Mouse (Mus musculus) G1E (cell line): ENCODE measurements at regions not wholly inside any gene's neighbourhood (a gene's known extent, or its start where the extent isn't known, plus 50 kb on each side); places are given as distances from the start of the nearest gene placed in this dataset.

Source experiments
- ATAC-seq: 2 replicates; pipeline ENCODE4 v1.8.0; 2016; ENCODE audit warnings: mild to moderate bottlenecking; ENCODE audit not compliant: insufficient number of reproducible peaks, poor library complexity, low FRiP score, severe bottlenecking; ENCODE audit errors: extremely low read depth
- DNase-seq: peaks from one replicate; pipeline ENCODE4 v3.0.0; 2012; ENCODE audit warnings: low spot score
- H3K27me3 ChIP-seq: 2 replicates; pipeline ENCODE4 v1.6.1; 2012; ENCODE audit warnings: mild to moderate bottlenecking, low read length, inconsistent platforms; ENCODE audit not compliant: insufficient read depth
- H3K36me3 ChIP-seq: replicated peaks from 2 replicates; pipeline ENCODE3; 2012; ENCODE audit warnings: mild to moderate bottlenecking, inconsistent platforms
- H3K4me1 ChIP-seq: 2 replicates; pipeline ENCODE4 v1.6.1; 2012; ENCODE audit warnings: low read depth, low read length, inconsistent platforms, mixed read lengths; ENCODE audit not compliant: insufficient read depth
- H3K4me3 ChIP-seq: 2 replicates; pipeline ENCODE4 v1.5.1; 2012; ENCODE audit warnings: low read depth, mild to moderate bottlenecking, inconsistent platforms, low read length, moderate library complexity, mixed read lengths
- H3K9me3 ChIP-seq: replicated peaks from 2 replicates; pipeline ENCODE4 v1.6.1; 2012; ENCODE audit warnings: inconsistent platforms
- CTCF ChIP-seq: IDR thresholded peaks from 2 replicates; pipeline ENCODE4 v1.5.1; 2012; ENCODE audit warnings: low read depth, low read length, inconsistent platforms, mixed read lengths
- GATA1 ChIP-seq: IDR thresholded peaks from 2 replicates; pipeline ENCODE4 v1.6.1; 2012; ENCODE audit warnings: borderline replicate concordance, low read length, inconsistent platforms, mixed read lengths
- GATA2 ChIP-seq: IDR thresholded peaks from 2 replicates; pipeline ENCODE4 v1.6.1; 2012; ENCODE audit warnings: low read depth, low read length, inconsistent platforms, borderline replicate concordance
- POLR2AphosphoS5 ChIP-seq: IDR thresholded peaks from 2 replicates; pipeline ENCODE4 v1.6.1; 2012; ENCODE audit warnings: low read depth, low read length, inconsistent platforms; ENCODE audit not compliant: insufficient replicate concordance
- TAL1 ChIP-seq: conservative IDR thresholded peaks from 2 replicates; pipeline ENCODE4 v1.6.1; 2012; ENCODE audit warnings: low read depth, low read length, inconsistent platforms, mixed read lengths

DNA sequence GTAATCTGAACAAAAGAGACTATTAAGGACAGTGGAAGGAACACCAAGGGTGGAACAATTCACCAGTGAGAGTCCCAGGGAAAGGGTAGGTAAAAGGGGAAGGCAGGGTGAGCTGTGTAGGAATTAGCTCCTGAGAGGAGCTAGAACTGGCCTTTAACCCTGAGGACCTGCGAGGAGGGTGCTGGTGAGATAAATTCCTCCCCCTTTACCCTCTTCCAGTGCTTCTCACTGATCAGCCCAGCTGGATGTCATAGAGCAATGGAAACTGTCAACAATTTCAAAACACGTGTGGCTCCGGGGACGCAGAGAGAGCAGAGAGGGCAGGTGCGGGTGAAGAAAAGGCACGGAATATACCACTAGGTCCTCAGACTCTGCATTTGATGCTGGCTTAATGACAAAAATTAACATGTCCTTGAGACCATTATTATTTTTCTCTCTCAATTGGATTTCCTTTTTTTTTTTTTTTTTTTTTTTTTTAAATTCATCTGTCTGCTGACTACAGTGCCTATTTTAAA lies 107.7 kb upstream of the Spats2l start:
- Histone ChIP-seq H3K9me3 (no peaks in the 10 kb centered on the region), H3K36me3 (no peaks in the 10 kb centered on the region), H3K27me3 (no peaks in the 10 kb centered on the region), H3K4me1 (no peaks in the 10 kb centered on the region), H3K4me3 (no peak overlapping the region)
- DNase-seq (no peak), ATAC-seq (no peak)
- no peak for TF ChIP-seq GATA1
- no peak for TF ChIP-seq CTCF
- TF ChIP-seq TAL1: no peak
- no peak for TF ChIP-seq GATA2
- no peak for TF ChIP-seq POLR2AphosphoS5

DNA sequence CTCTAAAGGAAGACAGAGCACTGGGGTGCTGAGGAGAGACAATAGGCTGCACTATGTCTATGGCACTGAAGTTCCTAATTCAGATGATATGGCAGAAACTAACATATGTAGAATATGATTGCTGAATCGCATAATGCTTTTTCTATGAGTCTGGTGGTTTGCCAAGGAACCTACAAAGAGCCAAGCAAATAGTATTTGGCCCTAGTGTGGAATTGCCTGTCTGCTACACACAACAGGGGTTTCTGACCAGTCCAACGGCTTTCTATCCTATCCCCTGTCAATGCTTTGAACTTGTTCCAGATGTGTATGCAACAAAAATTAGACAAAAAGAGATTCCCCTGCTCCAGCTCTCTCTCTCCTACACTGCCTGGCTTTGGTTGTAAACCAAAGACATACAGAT lies 100.5 kb upstream of the Spats2l start:
- no peak for ATAC-seq

DNA sequence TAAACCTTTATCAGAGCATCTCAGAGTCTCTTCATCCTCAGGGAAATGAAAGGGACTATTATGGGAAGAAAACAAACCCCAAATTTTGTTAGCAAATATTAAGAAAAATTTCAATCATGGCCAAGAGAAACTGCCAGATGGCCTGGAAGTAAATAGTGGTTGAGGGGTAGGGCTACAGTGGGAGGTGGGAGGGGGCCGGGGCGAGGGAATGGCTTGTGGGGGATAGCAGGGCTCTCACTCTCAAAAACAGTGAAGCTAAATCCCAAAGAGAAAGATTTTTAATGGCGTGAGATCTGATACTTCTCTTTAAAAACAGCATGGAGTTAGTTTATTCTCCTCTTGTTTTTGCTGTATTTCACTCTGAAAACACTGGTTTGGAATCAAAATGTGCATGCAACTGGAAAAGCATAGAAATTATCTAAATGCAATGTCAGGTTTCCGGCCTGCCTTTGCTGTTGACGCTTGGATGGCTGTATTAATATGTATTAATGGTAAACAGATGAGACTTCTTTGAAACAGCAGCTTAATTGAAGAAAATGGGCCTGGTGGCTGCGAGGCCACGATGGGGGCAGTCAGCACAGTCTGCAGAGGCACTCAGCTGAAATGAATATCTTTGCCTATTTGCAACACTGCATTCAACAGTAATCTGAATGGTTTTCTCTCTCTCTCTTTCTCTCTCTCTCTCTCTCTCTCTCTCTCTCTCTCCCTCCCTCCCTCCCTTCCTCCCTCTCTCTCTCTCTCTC lies 99.8 kb upstream of the Spats2l start:
- DNase-seq (no peak), ATAC-seq (no peak)
- no peak overlapping the region for H3K4me3 ChIP-seq
- H3K9me3 ChIP-seq: no peaks in the 10 kb centered on the region
- TF ChIP-seq POLR2AphosphoS5 (no peak), GATA1 (no peak), TAL1 (no peak), GATA2 (no peak), CTCF (no peak)
- H3K27me3 ChIP-seq: peaks cover 4% of the 10 kb centered on the region; the same call in 1 of the 2 replicates
- H3K36me3 ChIP-seq: no peaks in the 10 kb centered on the region
- H3K4me1 ChIP-seq: no peaks in the 10 kb centered on the region

More for the DNA sequence above, 100.5 kb upstream of the Spats2l start:
- H3K27me3 ChIP-seq: peaks cover 4% of the 10 kb centered on the region; the same call in 1 of the 2 replicates
- TF ChIP-seq CTCF (no peak), GATA2 (no peak), POLR2AphosphoS5 (no peak), TAL1 (no peak), GATA1 (no peak)
- no peak overlapping the region for H3K4me3 ChIP-seq
- no peaks in the 10 kb centered on the region for H3K9me3 ChIP-seq
- no peaks in the 10 kb centered on the region for H3K4me1 ChIP-seq
- no peak for DNase-seq
- no peaks in the 10 kb centered on the region for H3K36me3 ChIP-seq

DNA sequence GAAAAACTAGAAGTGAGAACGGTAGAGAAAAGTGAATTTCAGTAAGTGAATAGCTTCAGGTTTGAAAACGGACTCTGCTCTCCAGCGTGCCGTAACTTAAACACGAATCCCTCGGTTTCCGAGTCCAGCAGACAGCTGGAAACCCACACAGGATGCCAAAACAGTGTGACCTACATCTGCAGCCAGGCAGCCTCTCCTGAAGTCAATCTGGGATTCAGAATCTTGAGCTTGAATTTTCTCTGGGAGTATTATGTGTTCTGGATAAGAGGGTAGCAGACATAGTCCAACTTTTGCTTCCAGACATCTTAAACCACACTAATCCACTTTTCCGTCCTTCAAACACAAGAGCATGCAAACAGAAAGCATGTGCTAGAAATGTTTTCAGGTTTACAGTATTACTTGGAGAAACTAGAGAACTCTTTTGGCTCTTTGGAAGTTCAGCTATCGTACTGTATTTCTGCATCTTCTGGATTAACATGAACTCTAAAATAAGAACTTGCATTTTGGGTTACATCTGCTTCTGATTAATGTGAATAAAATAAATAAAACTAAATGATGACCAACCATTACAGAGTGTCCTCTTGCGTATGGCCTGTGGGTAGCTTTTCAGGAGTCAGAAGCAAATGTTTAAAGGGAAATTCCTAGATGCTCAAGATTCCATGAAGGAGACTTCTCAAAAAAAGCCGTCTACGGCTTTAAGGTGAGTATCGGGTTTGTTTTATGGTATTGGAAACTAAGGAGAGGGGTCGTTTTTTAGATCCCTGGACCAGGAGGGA lies 89.4 kb upstream of the Spats2l start:
- H3K4me3 ChIP-seq: no peak overlapping the region
- no peaks in the 10 kb centered on the region for H3K9me3 ChIP-seq
- DNase-seq (no peak), ATAC-seq (no peak)
- H3K4me1 ChIP-seq: no peaks in the 10 kb centered on the region
- H3K27me3 ChIP-seq: peaks cover 2% of the 10 kb centered on the region; the same call in 1 of the 2 replicates
- TF ChIP-seq CTCF: no peak
- TF ChIP-seq POLR2AphosphoS5: no peak
- no peak for TF ChIP-seq GATA2
- no peak for TF ChIP-seq TAL1
- H3K36me3 ChIP-seq: no peaks in the 10 kb centered on the region

DNA sequence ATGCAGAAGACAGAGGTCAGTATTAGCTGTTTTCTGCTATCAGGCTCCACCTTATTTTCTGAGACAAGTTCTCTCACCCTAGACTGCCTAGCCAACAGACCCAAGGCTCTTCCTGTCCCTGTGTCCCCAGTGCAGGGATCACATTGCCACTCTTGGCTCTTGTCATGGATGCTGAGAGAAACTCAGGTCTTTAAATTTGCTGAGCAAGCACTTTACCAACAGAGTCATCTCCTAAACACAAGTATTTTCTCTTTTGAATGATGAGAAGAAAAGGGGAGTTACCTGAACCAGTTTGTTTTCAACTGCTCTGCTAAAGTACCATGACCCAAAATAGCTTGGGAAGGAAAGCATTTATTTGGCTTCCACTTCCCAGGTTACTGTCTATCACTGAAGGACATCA lies 84.7 kb upstream of the Spats2l start:
- DNase-seq: no peak
- Histone ChIP-seq H3K9me3 (no peaks in the 10 kb centered on the region), H3K27me3 (peaks cover 2% of the 10 kb centered on the region; the same call in 1 of the 2 replicates), H3K36me3 (no peaks in the 10 kb centered on the region), H3K4me3 (no peak overlapping the region), H3K4me1 (no peaks in the 10 kb centered on the region)
- TF ChIP-seq CTCF: no peak
- TF ChIP-seq TAL1: no peak
- no peak for TF ChIP-seq GATA1
- TF ChIP-seq GATA2: no peak
- no peak for TF ChIP-seq POLR2AphosphoS5
- ATAC-seq: no peak

DNA sequence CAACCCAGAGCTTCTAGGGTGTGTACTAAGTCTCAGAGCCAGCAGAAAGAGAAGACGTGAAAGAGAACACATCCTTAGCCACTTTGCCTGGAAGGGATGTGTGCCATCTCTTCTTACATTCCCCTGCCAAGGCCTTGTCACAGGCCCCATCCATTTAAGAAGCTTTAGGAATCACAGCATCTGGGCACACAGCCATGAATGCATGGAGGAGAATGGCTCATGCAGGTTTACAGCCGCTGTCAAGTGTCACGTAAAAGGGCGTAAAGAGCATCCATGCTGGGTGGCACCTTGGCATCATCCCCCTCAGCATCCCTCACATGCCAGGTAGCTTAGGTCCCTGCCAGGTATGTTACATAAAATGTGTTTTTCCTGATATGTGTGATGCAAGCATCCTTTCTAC lies 66.1 kb upstream of the Spats2l start:
- no peak overlapping the region for H3K4me3 ChIP-seq
- no peaks in the 10 kb centered on the region for H3K27me3 ChIP-seq
- DNase-seq (no peak), ATAC-seq (no peak)
- no peak for TF ChIP-seq TAL1
- no peak for TF ChIP-seq CTCF
- no peak for TF ChIP-seq GATA1
- no peak for TF ChIP-seq GATA2
- TF ChIP-seq POLR2AphosphoS5: no peak
- H3K36me3 ChIP-seq: no peaks in the 10 kb centered on the region
- no peaks in the 10 kb centered on the region for H3K9me3 ChIP-seq
- H3K4me1 ChIP-seq: no peaks in the 10 kb centered on the region
